Comparison of ENCODE assay signal across 18 mouse cellular contexts in the genomic region with DNA sequence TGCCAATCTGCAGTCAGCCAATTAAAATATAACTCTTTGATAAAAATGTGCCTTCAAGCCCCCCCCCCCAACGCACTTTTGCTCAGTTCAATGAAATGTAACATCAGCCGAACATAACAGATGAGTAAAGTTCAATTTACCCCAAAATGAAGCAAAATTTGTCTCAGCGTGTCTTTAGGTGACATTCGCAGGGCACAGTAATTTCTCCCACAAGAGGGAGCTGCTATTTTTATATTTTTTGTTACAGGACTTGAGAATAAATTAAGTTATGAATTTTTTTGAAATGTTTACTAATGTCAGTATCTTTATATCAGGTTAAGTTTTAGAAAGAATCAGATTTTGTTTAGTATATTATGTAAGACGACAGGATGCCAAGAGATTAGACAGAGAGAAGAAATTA.
DNase-seq lines count a peak whose midpoint lies in the region; ATAC-seq and TF ChIP-seq lines count a peak whose summit lies in the region.
"Had no signal": no experiment of that assay in that cellular context is flagged by ENCODE, and none has a peak within 500 bp of the region (broad histone marks: within the 10 kb centered on the region; RNA-seq: fewer than 3 reads in every experiment).

No protein-coding gene starts in this region.

- H3K27me3 ChIP-seq in heart, adult 2 months (ENCODE audit: control insufficient read depth, insufficient read depth, low read length): no peaks in the 10 kb centered on the region
- no peaks in the 10 kb centered on the region for H3K27me3 ChIP-seq in heart, embryonic 12.5 days (replicated peaks)
- no peaks in the 10 kb centered on the region for H3K27me3 ChIP-seq in stomach, postnatal 0 days (ENCODE audit: control insufficient read depth, insufficient read depth, low read length)
- H3K27me3 ChIP-seq: embryonic facial prominence, embryonic 13.5 days; hindbrain, embryonic 12.5 days had no signal

- no peaks in the 10 kb centered on the region for H3K4me1 ChIP-seq in heart, adult 2 months (ENCODE audit: control insufficient read depth, insufficient read depth, low read length)
- no peaks in the 10 kb centered on the region for H3K4me1 ChIP-seq in heart, embryonic 12.5 days (replicated peaks)
- H3K4me1 ChIP-seq in stomach, postnatal 0 days (replicated peaks; ENCODE audit: control insufficient read depth, insufficient read depth): no peaks in the 10 kb centered on the region
- H3K4me1 ChIP-seq: embryonic facial prominence, embryonic 13.5 days had no signal

- no peak for DNase-seq in heart, adult 2 months
- DNase-seq in left cerebral cortex, adult 2 months (ENCODE audit: extremely low spot score in 1 of 2, low spot score in 2 of 2): no peak
- no peak for DNase-seq in left cerebral cortex, adult 9 months (ENCODE audit: low spot score in 2 of 2)
- DNase-seq in NIH3T3 (ENCODE audit: low read depth): peak; percentile 43
- no peak for DNase-seq in stomach, postnatal 0 days (ENCODE audit: low spot score)
- no peak for DNase-seq in layer of hippocampus, postnatal 36 days
- DNase-seq: adrenal gland, postnatal 14 days; cerebellum, adult 18-20 months; cerebellum, adult 9-11 months; cerebellum, postnatal 36 days; gastrocnemius, postnatal 25 days; heart, postnatal 10 days; heart, postnatal 4 days had no signal

- H3K9ac ChIP-seq in heart, adult 2 months (ENCODE audit: low read depth, low read length): no peak overlapping the region
- H3K9ac ChIP-seq in heart, embryonic 12.5 days: no peak overlapping the region
- H3K9ac ChIP-seq in stomach, postnatal 0 days (ENCODE audit: low read length): no peak overlapping the region
- H3K9ac ChIP-seq: embryonic facial prominence, embryonic 13.5 days; hindbrain, embryonic 12.5 days had no signal

- 0 out of 2 replicates have a peak, but pooled peaks cover 2% of the 10 kb centered on the region for H3K9me3 ChIP-seq in heart, embryonic 12.5 days (replicated peaks)
- H3K9me3 ChIP-seq in stomach, postnatal 0 days (ENCODE audit: control insufficient read depth, low read length): no peaks in the 10 kb centered on the region
- H3K9me3 ChIP-seq: hindbrain, embryonic 12.5 days had no signal

- 76% methylated on average over 5 of the region's 5 CpGs for WGBS in heart, adult 2 months
- 79% methylated on average over 5 of the region's 5 CpGs for whole genome bisulfite sequencing in heart, embryonic 12.5 days
- 84% methylated on average over 5 of the region's 5 CpGs for WGBS in stomach, postnatal 0 days

- H3K36me3 ChIP-seq in heart, adult 2 months (ENCODE audit: control insufficient read depth, insufficient read depth, low read length): no peaks in the 10 kb centered on the region
- no peaks in the 10 kb centered on the region for H3K36me3 ChIP-seq in heart, embryonic 12.5 days
- no peaks in the 10 kb centered on the region for H3K36me3 ChIP-seq in stomach, postnatal 0 days (ENCODE audit: control insufficient read depth, insufficient read depth, low read length)
- H3K36me3 ChIP-seq: embryonic facial prominence, embryonic 13.5 days; hindbrain, embryonic 12.5 days had no signal

- intact Hi-C loops in heart, adult 2 months (cut with DNase I): loop anchor here (10.0 kb wide), 1 partner anchor 313 kb away; no protein-coding TSS in a partner anchor
- intact Hi-C loops in left cerebral cortex, adult 2 months (cut with DNase I): no loop called here

- TF ChIP-seq POLR2A in heart, adult 2 months (IDR thresholded peaks at IDR 0.05; ENCODE audit: insufficient read depth, low read depth, low read length): no peak

- peak; percentile 46 for TF ChIP-seq CTCF in heart, adult 2 months (IDR thresholded peaks at IDR 0.05)
- TF ChIP-seq CTCF in left cerebral cortex, adult 2 months (IDR thresholded peaks at IDR 0.05): peak; percentile 43
- peak; percentile 40 for TF ChIP-seq CTCF in stomach, postnatal 0 days (IDR thresholded peaks at IDR 0.05; ENCODE audit: low read depth)

- no peaks in the 10 kb centered on the region for H3K79me2 ChIP-seq in heart, adult 2 months (replicated peaks; ENCODE audit: control insufficient read depth, insufficient read depth, low read length)

- no peak overlapping the region for H3K4me2 ChIP-seq in heart, embryonic 12.5 days
- no peak overlapping the region for H3K4me2 ChIP-seq in stomach, postnatal 0 days (replicated peaks; ENCODE audit: low read depth)
- H3K4me2 ChIP-seq: embryonic facial prominence, embryonic 13.5 days; hindbrain, embryonic 12.5 days had no signal

- no peak overlapping the region for H3K4me3 ChIP-seq in heart, adult 2 months
- no peak overlapping the region for H3K4me3 ChIP-seq in heart, embryonic 12.5 days
- H3K4me3 ChIP-seq in left cerebral cortex, adult 2 months: no peak overlapping the region
- H3K4me3 ChIP-seq in stomach, postnatal 0 days (ENCODE audit: low read depth, low read length): no peak overlapping the region
- H3K4me3 ChIP-seq: embryonic facial prominence, embryonic 13.5 days; hindbrain, embryonic 12.5 days had no signal

- TF ChIP-seq EP300 in heart, adult 2 months (IDR thresholded peaks at IDR 0.05; ENCODE audit: insufficient read depth, low read depth, low read length): no peak
- no peak for TF ChIP-seq EP300 in stomach, postnatal 0 days (optimal IDR thresholded peaks at IDR 0.05)

- H3K27ac ChIP-seq in heart, adult 2 months: no peak overlapping the region
- no peak overlapping the region for H3K27ac ChIP-seq in heart, embryonic 12.5 days (ENCODE audit: poor library complexity, severe bottlenecking)
- H3K27ac ChIP-seq in left cerebral cortex, adult 2 months: no peak overlapping the region
- H3K27ac ChIP-seq in stomach, postnatal 0 days (replicated peaks): no peak overlapping the region
- H3K27ac ChIP-seq: embryonic facial prominence, embryonic 13.5 days; hindbrain, embryonic 12.5 days had no signal

- no peak for ATAC-seq in heart, embryonic 12.5 days (ENCODE audit: insufficient number of reproducible peaks, low FRiP score)
- no peak for ATAC-seq in stomach, postnatal 0 days (ENCODE audit: low FRiP score, low TSS enrichment)
- ATAC-seq: forebrain, embryonic 14.5 days; intestine, embryonic 16.5 days had no signal
